Mouse (Mus musculus): Measurements from ENCODE around the gene Bmf. TPM values are rescaled to one million over a fixed set of nuclear protein-coding genes. Genes with fewer than 3 reads are reported as not detected.
A peak's percentile ranks its signal among the peaks of the same experiment; 100 is the strongest.

Bmf gene
- polyA plus RNA-seq, 1 experiment from 2014 or later = 6.2 TPM

DNA sequence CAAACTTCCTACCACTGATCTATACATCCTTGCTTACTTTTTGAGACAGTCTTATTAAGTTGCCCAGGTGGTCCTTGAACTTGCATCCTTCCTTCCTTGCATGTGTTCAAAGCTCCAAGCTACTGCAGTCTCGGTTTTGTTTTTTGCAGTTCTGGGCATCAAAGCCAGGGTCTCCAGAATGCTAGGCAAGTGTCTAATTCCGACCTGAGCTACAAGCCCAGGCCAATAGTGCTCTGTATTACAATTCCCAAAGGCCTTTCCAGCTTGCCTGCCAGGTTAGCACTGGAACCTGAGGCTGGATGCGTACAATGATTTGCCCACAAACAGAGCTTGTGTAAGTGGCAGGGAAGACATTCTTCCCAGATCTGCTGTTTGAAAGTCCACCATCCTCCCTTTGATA, 7.8 kb downstream of the Bmf start:
- Histone ChIP-seq H3K9ac (no peak overlapping the region), H3K9me3 (replicated peaks) (no peaks in the 10 kb centered on the region), H3K36me3 (peaks cover 5% of the 10 kb centered on the region; the same call in 1 of the 2 replicates), H3K4me1 (peaks cover 57% of the 10 kb centered on the region), H3K4me3 (no peak overlapping the region), H3K27ac (no peak overlapping the region), H3K27me3 (no peaks in the 10 kb centered on the region), H3K4me2 (replicated peaks) (no peak overlapping the region)
- WGBS = 82% methylated on average over 3 of the region's 3 CpGs
- no peak for ATAC-seq (ENCODE audit: low FRiP score)

- H3K9me3 ChIP-seq (replicated peaks) = no peaks in the 10 kb centered on the region
- H3K36me3 ChIP-seq = peaks cover 5% of the 10 kb centered on the region; the same call in 1 of the 2 replicates
- ATAC-seq (ENCODE audit: low FRiP score) = no peak
- no peak overlapping the region for H3K9ac ChIP-seq
- 51% methylated on average over 6 of the region's 6 CpGs for WGBS
- H3K4me2 ChIP-seq (replicated peaks) = no peak overlapping the region
- no peak overlapping the region for H3K4me3 ChIP-seq
- no peaks in the 10 kb centered on the region for H3K27me3 ChIP-seq
- peaks cover 49% of the 10 kb centered on the region for H3K4me1 ChIP-seq
- H3K27ac ChIP-seq = peak overlapping the region; percentile 36
These were observed 8.8 kb downstream of the Bmf start for GRCm38 (mm10) chr2:118540691-118541117.

DNA sequence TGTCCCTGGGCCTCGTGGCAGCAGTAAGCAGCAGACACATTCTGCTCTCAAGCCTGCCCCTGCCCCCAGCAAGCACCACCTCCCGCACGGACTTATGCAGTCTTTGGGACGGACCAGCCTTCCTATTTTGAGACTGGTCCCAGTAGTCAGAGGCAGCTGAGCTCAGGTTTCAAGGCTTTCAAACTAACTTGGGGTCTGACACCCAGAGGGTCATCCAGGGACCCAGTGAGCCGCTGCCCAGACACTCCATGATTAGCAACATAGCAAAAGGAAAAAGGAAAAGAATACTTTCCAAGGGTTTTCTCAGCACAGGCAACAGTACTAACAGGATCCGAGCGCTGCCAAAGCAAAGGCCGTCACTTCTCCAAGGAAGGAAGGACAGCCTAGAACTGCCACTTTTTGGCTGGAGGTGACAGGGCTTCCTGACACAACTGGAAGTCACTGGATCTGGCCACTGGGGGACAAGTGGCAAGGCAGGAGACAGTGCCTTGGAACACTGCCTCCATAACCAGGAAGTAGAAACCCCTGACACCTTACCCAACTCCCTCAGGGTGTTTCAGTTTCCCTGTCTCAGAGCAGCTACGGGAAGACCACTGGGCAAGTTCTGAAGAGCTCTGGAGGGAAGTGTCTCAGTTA, 9.5 kb downstream of the Bmf start:
- no peak overlapping the region for H3K4me3 ChIP-seq
- no peak for ATAC-seq (ENCODE audit: low FRiP score)
- no peaks in the 10 kb centered on the region for H3K9me3 ChIP-seq (replicated peaks)
- 40% methylated on average over 9 of the region's 9 CpGs for WGBS
- peaks cover 5% of the 10 kb centered on the region; the same call in 1 of the 2 replicates for H3K36me3 ChIP-seq
- no peak overlapping the region for H3K9ac ChIP-seq
- peaks cover 42% of the 10 kb centered on the region for H3K4me1 ChIP-seq
- H3K27ac ChIP-seq = peak overlapping the region; percentile 52
- H3K4me2 ChIP-seq (replicated peaks) = no peak overlapping the region
- no peaks in the 10 kb centered on the region for H3K27me3 ChIP-seq

GRCm38 (mm10) chr2:118539040-118539439, 10.4 kb downstream of the Bmf start:
- Histone ChIP-seq H3K9me3 (replicated peaks) (no peaks in the 10 kb centered on the region), H3K27ac (no peak overlapping the region), H3K4me1 (peaks cover 33% of the 10 kb centered on the region), H3K27me3 (no peaks in the 10 kb centered on the region), H3K4me3 (no peak overlapping the region), H3K9ac (no peak overlapping the region), H3K36me3 (peaks cover 5% of the 10 kb centered on the region; the same call in 1 of the 2 replicates), H3K4me2 (replicated peaks) (no peak overlapping the region)
- 81% methylated on average over 8 of the region's 8 CpGs for WGBS
- no peak for ATAC-seq (ENCODE audit: low FRiP score)

GRCm38 (mm10) chr2:118537226-118537625, 12.3 kb downstream of the Bmf start:
- no peak for ATAC-seq (ENCODE audit: low FRiP score)
- Histone ChIP-seq H3K27me3 (no peaks in the 10 kb centered on the region), H3K4me3 (no peak overlapping the region), H3K9me3 (replicated peaks) (no peaks in the 10 kb centered on the region), H3K4me1 (peaks cover 38% of the 10 kb centered on the region), H3K4me2 (replicated peaks) (no peak overlapping the region), H3K9ac (no peak overlapping the region), H3K27ac (no peak overlapping the region), H3K36me3 (peaks cover 5% of the 10 kb centered on the region; the same call in 1 of the 2 replicates)
- 43% methylated on average over 4 of the region's 4 CpGs for WGBS

DNA sequence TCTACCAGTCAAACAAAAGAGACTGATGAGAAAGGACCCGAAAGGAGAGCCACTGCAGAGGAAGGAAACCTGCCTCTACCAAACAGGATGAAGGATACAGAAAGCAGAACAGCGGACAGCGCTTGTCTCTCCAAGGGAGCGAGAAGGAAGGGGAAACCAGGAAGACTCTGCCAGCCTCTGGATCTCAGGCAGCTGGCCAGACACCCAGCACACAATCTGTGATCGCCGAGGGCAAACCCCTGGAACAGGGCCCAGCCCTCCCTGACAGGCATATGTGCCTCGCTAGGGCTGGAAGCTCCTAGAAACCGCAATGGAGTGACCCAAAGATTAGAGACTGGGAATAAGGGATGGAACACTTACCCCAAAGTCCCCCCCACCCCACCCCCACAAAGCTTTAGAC, 12.9 kb downstream of the Bmf start:
- Histone ChIP-seq H3K4me3 (no peak overlapping the region), H3K27me3 (no peaks in the 10 kb centered on the region; the same call in 1 of the 2 replicates), H3K9me3 (replicated peaks) (no peaks in the 10 kb centered on the region), H3K4me2 (replicated peaks) (no peak overlapping the region), H3K36me3 (peaks cover 5% of the 10 kb centered on the region; the same call in 1 of the 2 replicates), H3K9ac (no peak overlapping the region), H3K27ac (0 out of 2 replicates have a peak overlapping the region, but pooled peaks have one; percentile 8), H3K4me1 (peaks cover 43% of the 10 kb centered on the region)
- no peak for ATAC-seq (ENCODE audit: low FRiP score)
- 78% methylated on average over 8 of the region's 8 CpGs for WGBS

- H3K4me2 ChIP-seq (replicated peaks) = no peak overlapping the region
- H3K9ac ChIP-seq = no peak overlapping the region
- H3K4me1 ChIP-seq = peaks cover 47% of the 10 kb centered on the region
- H3K4me3 ChIP-seq = no peak overlapping the region
- WGBS = 85% methylated on average over 6 of the region's 6 CpGs
- H3K27ac ChIP-seq = no peak overlapping the region
- H3K36me3 ChIP-seq = peaks cover 5% of the 10 kb centered on the region; the same call in 1 of the 2 replicates
- no peak for ATAC-seq (ENCODE audit: low FRiP score)
- no peaks in the 10 kb centered on the region for H3K9me3 ChIP-seq (replicated peaks)
- H3K27me3 ChIP-seq = no peaks in the 10 kb centered on the region; the same call in 1 of the 2 replicates
These were observed 13.4 kb downstream of the Bmf start for GRCm38 (mm10) chr2:118536111-118536510.

DNA sequence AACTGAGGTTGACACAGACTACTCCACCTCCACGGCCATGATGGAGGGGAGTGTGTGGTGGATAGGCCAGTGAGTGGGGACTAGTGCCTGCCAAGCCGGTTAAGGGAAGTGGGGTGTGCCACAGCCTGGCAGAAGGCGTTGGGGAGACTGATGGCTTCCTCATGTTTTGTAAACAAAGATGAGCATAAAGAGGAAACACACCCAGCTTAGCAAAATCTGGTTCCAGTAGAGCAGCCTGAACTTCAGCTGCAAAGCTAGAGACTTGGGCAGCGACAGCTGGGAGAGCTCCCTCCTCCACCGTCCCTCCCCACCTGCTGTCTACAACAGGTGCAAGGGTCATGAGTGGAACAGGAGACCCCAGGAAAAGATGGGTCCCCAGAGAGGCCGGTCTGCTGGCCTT, 15.5 kb downstream of the Bmf start:
- 60% methylated on average over 6 of the region's 6 CpGs for whole genome bisulfite sequencing
- H3K9me3 ChIP-seq (replicated peaks) = no peaks in the 10 kb centered on the region
- peak overlapping the region; percentile 83 for H3K27ac ChIP-seq
- no peaks in the 10 kb centered on the region; the same call in 1 of the 2 replicates for H3K27me3 ChIP-seq
- ATAC-seq (ENCODE audit: low FRiP score) = no peak
- H3K4me2 ChIP-seq (replicated peaks) = no peak overlapping the region
- no peak overlapping the region for H3K4me3 ChIP-seq
- H3K36me3 ChIP-seq = peaks cover 5% of the 10 kb centered on the region; the same call in 1 of the 2 replicates
- H3K4me1 ChIP-seq = peaks cover 53% of the 10 kb centered on the region
- no peak overlapping the region for H3K9ac ChIP-seq

GRCm38 (mm10) chr2:118532855-118533675, 16.4 kb downstream of the Bmf start:
- peak overlapping the region; percentile 35; the same call in 1 of the 2 replicates for H3K9ac ChIP-seq
- H3K9me3 ChIP-seq (replicated peaks) = no peaks in the 10 kb centered on the region
- H3K4me3 ChIP-seq = no peak overlapping the region
- no peaks in the 10 kb centered on the region for H3K36me3 ChIP-seq
- H3K27me3 ChIP-seq = no peaks in the 10 kb centered on the region; the same call in 1 of the 2 replicates
- H3K4me1 ChIP-seq = peaks cover 54% of the 10 kb centered on the region
- 4% methylated on average over 6 of the region's 6 CpGs for WGBS
- peak; percentile 41 for ATAC-seq (ENCODE audit: low FRiP score)
- peak overlapping the region; percentile 83 for H3K27ac ChIP-seq
- H3K4me2 ChIP-seq (replicated peaks) = 0 out of 2 replicates have a peak overlapping the region, but pooled peaks have one; percentile 3

DNA sequence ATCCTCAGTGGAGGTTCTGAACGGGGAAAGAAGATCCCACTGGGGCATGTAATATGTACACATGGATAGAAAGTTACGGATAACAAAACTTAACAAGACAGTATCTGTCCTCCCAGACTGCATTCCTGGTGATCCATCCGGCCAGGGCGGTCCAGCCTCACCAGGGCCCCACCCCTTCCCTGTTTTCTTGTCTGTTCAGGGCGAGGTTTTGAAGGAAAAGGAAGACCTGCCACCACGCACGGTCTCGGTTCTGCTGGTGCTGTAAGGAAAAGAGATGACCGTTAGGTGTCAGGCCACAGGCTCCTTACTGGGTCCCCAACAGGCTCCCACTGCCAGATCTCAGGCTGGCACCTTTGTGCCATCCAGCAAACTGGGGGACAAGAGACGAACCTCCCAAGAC, 17.1 kb downstream of the Bmf start:
- WGBS = 20% methylated on average over 10 of the region's 10 CpGs
- H3K36me3 ChIP-seq = no peaks in the 10 kb centered on the region
- H3K4me3 ChIP-seq = no peak overlapping the region
- no peaks in the 10 kb centered on the region; the same call in 1 of the 2 replicates for H3K27me3 ChIP-seq
- H3K27ac ChIP-seq = peak overlapping the region; percentile 83
- peak; percentile 9; the same call in 1 of the 2 replicates for ATAC-seq (ENCODE audit: low FRiP score)
- H3K9ac ChIP-seq = peak overlapping the region; percentile 35; the same call in 1 of the 2 replicates
- 0 out of 2 replicates have a peak overlapping the region, but pooled peaks have one; percentile 3 for H3K4me2 ChIP-seq (replicated peaks)
- H3K4me1 ChIP-seq = peaks cover 54% of the 10 kb centered on the region
- H3K9me3 ChIP-seq (replicated peaks) = no peaks in the 10 kb centered on the region

DNA sequence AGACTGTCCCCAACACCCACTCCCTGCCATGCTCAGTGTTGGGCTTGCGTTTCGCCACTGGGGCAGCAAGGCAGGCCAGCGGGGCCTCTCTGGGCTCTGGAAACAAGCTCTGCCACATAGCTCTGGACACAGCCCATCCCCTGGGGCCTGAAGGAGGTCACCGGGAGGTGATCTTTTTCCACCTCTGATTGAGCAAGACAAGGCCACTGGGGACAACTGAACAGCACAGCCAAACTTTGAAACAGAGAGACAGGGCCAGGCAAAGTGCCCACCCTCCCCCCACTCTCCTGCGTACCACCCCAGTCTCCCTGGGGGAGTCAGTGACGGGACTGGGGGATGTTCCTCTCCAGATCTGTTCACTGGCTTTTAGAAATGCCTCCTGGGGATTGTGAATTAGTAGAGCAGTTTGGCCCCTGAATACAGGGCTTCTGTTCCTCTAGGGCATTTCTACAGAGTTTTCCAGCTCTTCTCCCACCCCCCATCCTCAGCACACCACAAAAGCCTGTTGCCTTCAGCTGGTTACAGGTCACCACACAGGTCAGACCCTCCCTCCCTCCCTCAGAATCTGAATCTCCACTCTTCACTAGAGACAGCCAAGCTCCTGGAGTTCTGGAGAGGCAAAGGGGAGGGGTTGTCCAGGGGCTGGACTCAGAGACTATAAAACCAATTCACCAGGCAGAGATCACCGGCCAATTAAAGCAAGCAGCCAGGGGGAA, 19.9 kb downstream of the Bmf start:
- 0 out of 2 replicates have a peak, but pooled peaks have one; percentile 12 for ATAC-seq (ENCODE audit: low FRiP score)
- Histone ChIP-seq H3K9ac (0 out of 2 replicates have a peak overlapping the region, but pooled peaks have one; percentile 44), H3K4me1 (peaks cover 52% of the 10 kb centered on the region), H3K36me3 (no peaks in the 10 kb centered on the region), H3K4me2 (replicated peaks) (no peak overlapping the region), H3K4me3 (no peak overlapping the region), H3K9me3 (replicated peaks) (no peaks in the 10 kb centered on the region), H3K27ac (peak overlapping the region; percentile 70), H3K27me3 (no peaks in the 10 kb centered on the region; the same call in 1 of the 2 replicates)
- 9% methylated on average over 7 of the region's 7 CpGs for WGBS

Data from hindbrain, embryonic 12.5 days (tissue).